Mouse (Mus musculus) liver (tissue): Measurements from ENCODE around the gene Plppr3.

ENCODE experiments used
- DNase-seq: peaks from one replicate; pipeline ENCODE4 v3.0.0-alpha.2; 2020; ENCODE audit warnings: mixed read lengths

The Plppr3 gene

GRCm38 (mm10) chr10:79874290-79874862, at the start of gene Plppr3, which contains the start of gene Prtn3:
Gene Plppr3, minus strand, starts transcription at chr10:79874634.
Gene Prtn3, plus strand, starts transcription at chr10:79874476.
- DNase-seq = peak; percentile 52

- DNase-seq = no peak
These were observed 47.1 kb upstream of the Plppr3 start for GRCm38 (mm10) chr10:79921572-79921971.

- no peak for DNase-seq
These were observed 46.6 kb upstream of the Plppr3 start, which contains the start of gene R3hdm4 for GRCm38 (mm10) chr10:79920958-79921535. Gene R3hdm4, minus strand, starts transcription at chr10:79921208.

- no peak for DNase-seq
These were observed 45.8 kb upstream of the Plppr3 start for GRCm38 (mm10) chr10:79920056-79920890.

- no peak for DNase-seq
These were observed 44.9 kb upstream of the Plppr3 start for GRCm38 (mm10) chr10:79919251-79919849.

- no peak for DNase-seq
These were observed 44.0 kb upstream of the Plppr3 start for GRCm38 (mm10) chr10:79918231-79919078.

- DNase-seq = no peak
These were observed 43.2 kb upstream of the Plppr3 start for GRCm38 (mm10) chr10:79917532-79918100.

GRCm38 (mm10) chr10:79916808-79917531, 42.5 kb upstream of the Plppr3 start, which contains the start of gene Kiss1r:
Gene Kiss1r, plus strand, starts transcription at chr10:79916971.
- peak; percentile 91 for DNase-seq

- peak; percentile 21 for DNase-seq
These were observed 41.6 kb upstream of the Plppr3 start for GRCm38 (mm10) chr10:79916081-79916480.

- DNase-seq = no peak
These were observed 40.6 kb upstream of the Plppr3 start for GRCm38 (mm10) chr10:79914948-79915596.

GRCm38 (mm10) chr10:79914131-79914947, 39.9 kb upstream of the Plppr3 start:
- peak; percentile 68 for DNase-seq

- DNase-seq = peak; percentile 42
These were observed 38.0 kb upstream of the Plppr3 start for GRCm38 (mm10) chr10:79912412-79912811.

- no peak for DNase-seq
These were observed 36.1 kb upstream of the Plppr3 start, which contains the start of gene Gm26602 for GRCm38 (mm10) chr10:79910556-79910955. Gene Gm26602, plus strand, starts transcription at chr10:79910856.

- peak; percentile 31 for DNase-seq
These were observed 34.9 kb upstream of the Plppr3 start for GRCm38 (mm10) chr10:79909092-79909922.

GRCm38 (mm10) chr10:79908167-79909091, 34.0 kb upstream of the Plppr3 start, which contains the start of gene Med16:
Gene Med16, minus strand, starts transcription at chr10:79908923.
- DNase-seq = peak; percentile 96

- no peak for DNase-seq
These were observed 33.0 kb upstream of the Plppr3 start for GRCm38 (mm10) chr10:79907415-79907814.

GRCm38 (mm10) chr10:79906712-79907111, 32.3 kb upstream of the Plppr3 start:
- no peak for DNase-seq
